Mouse (Mus musculus): ENCODE data around the gene Psmd7.

- peak; percentile 85 for TF ChIP-seq CTCF (IDR thresholded peaks at IDR 0.05; ENCODE audit: control insufficient read depth, insufficient read depth, insufficient replicate concordance, low read depth, low read length)
- TF ChIP-seq POLR2A (IDR thresholded peaks at IDR 0.05; ENCODE audit: control insufficient read depth, low read depth, low read length), result no peak
Observed at GRCm38 (mm10) chr8:107572497-107572896, 15.8 kb downstream of the Psmd7 start.

All from testis, adult 2 months (tissue).